In genomic region chr13:55620275-55620674, GRCm38 (mm10) we compare ENCODE assay signal across 35 mouse cellular contexts.
"Had no signal": no experiment of that assay in that cellular context is flagged by ENCODE, and none has a peak within 500 bp of the region (broad histone marks: within the 10 kb centered on the region; RNA-seq: fewer than 3 reads in every experiment).

No protein-coding gene starts in this region.

- H3K4me2 ChIP-seq: heart, embryonic 11.5 days; heart, embryonic 12.5 days; heart, embryonic 15.5 days; hindbrain, embryonic 12.5 days; hindbrain, embryonic 13.5 days; hindbrain, embryonic 14.5 days; hindbrain, embryonic 15.5 days; intestine, embryonic 15.5 days; kidney, embryonic 15.5 days had no signal

- H3K27ac ChIP-seq: heart, embryonic 10.5 days; heart, embryonic 15.5 days; hindbrain, embryonic 10.5 days; hindbrain, embryonic 12.5 days; hindbrain, embryonic 13.5 days; hindbrain, embryonic 14.5 days; hindbrain, embryonic 15.5 days; hindbrain, postnatal 0 days; intestine, embryonic 15.5 days; kidney, embryonic 15.5 days; kidney, postnatal 0 days; layer of hippocampus, adult 2 months; left cerebral cortex, adult 2 months had no signal

- H3K27me3 ChIP-seq: heart, embryonic 12.5 days; heart, embryonic 15.5 days; hindbrain, embryonic 12.5 days; hindbrain, embryonic 13.5 days; hindbrain, embryonic 15.5 days; intestine, embryonic 15.5 days; kidney, embryonic 15.5 days had no signal

- DNase-seq: heart, postnatal 10 days; heart, postnatal 14 days; heart, postnatal 36 days; heart, postnatal 4 days; kidney, adult 11 months; kidney, adult 18-20 months; kidney, adult 2 months; kidney, adult 8-10 months; kidney, adult 9 months; kidney, postnatal 10 days; kidney, postnatal 14 days; kidney, postnatal 25 days; kidney, postnatal 36 days; kidney, postnatal 4 days; layer of hippocampus, adult 9-11 months; layer of hippocampus, postnatal 36 days had no signal

- H3K9me3 ChIP-seq: heart, embryonic 10.5 days; heart, embryonic 12.5 days; heart, embryonic 15.5 days; hindbrain, embryonic 10.5 days; hindbrain, embryonic 12.5 days; hindbrain, embryonic 13.5 days; hindbrain, embryonic 15.5 days; intestine, embryonic 15.5 days had no signal

- H3K4me3 ChIP-seq: heart, embryonic 10.5 days; heart, embryonic 12.5 days; heart, embryonic 15.5 days; hindbrain, embryonic 10.5 days; hindbrain, embryonic 12.5 days; hindbrain, embryonic 13.5 days; hindbrain, embryonic 15.5 days; intestine, embryonic 15.5 days; kidney, embryonic 15.5 days; layer of hippocampus, adult 2 months; left cerebral cortex, adult 2 months had no signal

- H3K36me3 ChIP-seq: intestine, embryonic 15.5 days had no signal

- ATAC-seq: hindbrain, embryonic 16.5 days; hindbrain, postnatal 0 days; inflammation-experienced regulatory T-cells, adult 6 months; intestine, embryonic 15.5 days; intestine, embryonic 16.5 days; intestine, postnatal 0 days had no signal

- H3K9ac ChIP-seq: heart, embryonic 12.5 days; heart, embryonic 15.5 days; hindbrain, embryonic 12.5 days; hindbrain, embryonic 13.5 days; hindbrain, embryonic 14.5 days; hindbrain, embryonic 15.5 days; intestine, embryonic 15.5 days; kidney, embryonic 15.5 days had no signal
